Mouse (Mus musculus) layer of hippocampus, adult 9-10 months (tissue): Measurements from ENCODE around the gene Tymp.

Source experiments
- DNase-seq: peaks from one replicate; pipeline ENCODE4 v3.0.0; 2022; ENCODE audit warnings: low spot score

The Tymp gene

DNA sequence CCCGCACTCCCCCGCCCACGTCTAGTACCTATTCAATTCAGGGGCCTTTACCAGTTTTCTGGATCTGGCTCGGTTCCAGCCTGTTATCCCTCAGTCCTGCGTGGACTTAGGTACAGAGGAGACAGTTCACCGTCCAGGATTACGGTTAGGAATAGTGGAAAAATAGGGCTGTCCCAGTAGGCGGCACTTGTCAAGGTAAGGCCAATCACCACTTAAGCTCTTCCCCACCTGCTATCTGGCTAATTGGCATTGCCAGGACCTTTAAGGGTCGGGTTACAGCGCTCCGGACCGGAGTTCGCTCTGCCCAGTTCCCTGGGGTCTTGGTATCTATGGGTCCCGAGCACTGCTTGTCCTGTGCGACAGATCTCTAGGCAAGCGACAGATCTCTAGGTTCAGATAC, at the start of gene Tymp:
TSS of gene Tymp (minus strand) at position 83 of the 400 bp plus-strand sequence.
- DNase-seq, result no peak

GRCm38 (mm10) chr15:89425711-89426121, 48.9 kb upstream of the Tymp start, which contains the start of gene Cpt1b:
Gene Cpt1b, minus strand, starts transcription at chr15:89425863.
- no peak for DNase-seq

- no peak for DNase-seq
Measured at GRCm38 (mm10) chr15:89424621-89425020, 47.8 kb upstream of the Tymp start.

DNA sequence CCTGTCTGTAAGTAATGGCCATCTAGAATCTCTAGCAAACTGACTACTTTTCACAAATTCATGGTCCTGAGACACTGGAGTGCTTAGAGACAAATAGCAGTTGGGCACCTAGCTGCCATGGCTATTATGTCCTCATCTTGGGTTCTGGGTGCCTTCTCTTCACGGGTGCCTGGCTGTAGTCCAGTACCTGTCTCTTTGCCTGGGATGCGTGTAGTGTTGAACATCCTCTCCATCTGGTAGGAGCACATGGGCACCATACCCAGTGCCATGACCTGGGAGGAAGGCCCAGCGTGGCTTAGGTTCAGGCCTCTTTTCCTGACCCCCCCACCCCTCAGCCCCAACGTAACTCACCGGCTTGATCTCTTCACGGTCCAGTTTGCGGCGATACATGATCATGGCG, 45.1 kb upstream of the Tymp start:
- DNase-seq, result no peak

DNA sequence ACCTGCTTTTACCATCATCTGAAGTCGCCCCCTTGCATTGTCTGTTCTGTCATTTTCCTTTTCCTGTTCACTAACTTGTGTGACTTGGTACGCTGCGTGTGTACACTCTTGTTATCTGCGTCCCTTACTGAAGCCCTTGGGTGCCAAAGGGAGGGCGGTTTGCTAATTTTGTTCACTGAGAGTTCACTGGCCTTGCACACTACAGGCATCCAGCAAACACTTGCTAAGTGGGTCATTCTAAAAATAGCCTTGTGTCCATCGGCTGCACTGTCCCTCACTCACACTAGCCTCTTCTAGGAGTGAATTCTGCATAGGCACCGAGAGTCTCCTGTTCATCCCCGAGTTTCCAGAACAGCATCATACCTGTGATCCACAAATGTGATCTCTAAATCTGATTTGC, 38.4 kb upstream of the Tymp start:
- DNase-seq, result no peak

DNA sequence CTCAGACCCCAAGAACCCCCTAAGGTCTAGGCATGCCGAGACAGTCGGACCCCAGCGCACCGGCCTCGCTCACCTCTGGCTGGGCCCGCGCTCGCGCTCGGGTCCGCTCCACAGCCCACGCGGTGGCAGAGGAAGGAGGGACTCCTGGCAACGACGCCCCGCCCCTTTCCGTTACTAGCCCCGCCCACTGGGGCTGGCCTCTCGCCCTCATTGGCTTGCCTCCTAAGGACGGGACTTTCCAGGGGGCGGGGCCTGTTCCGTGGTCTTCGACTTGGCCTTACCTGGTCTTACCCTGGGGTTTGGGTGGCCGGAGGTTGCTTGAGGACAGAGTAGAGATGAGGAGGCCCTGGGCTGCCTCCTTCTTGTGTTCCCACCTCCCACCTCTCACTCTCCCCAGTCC, 33.3 kb upstream of the Tymp start, which contains the start of gene Syce3:
TSS of gene Syce3 (minus strand) at position 386 of the 400 bp plus-strand sequence.
- DNase-seq, result no peak

GRCm38 (mm10) chr15:89406691-89407090, 29.9 kb upstream of the Tymp start:
- DNase-seq, result no peak

- DNase-seq, result no peak
Measured at GRCm38 (mm10) chr15:89404831-89405623, 28.2 kb upstream of the Tymp start.

- no peak for DNase-seq
Measured at GRCm38 (mm10) chr15:89402471-89402870, 25.6 kb upstream of the Tymp start.

- DNase-seq, result no peak
Measured at GRCm38 (mm10) chr15:89399716-89400115, 22.9 kb upstream of the Tymp start.

- no peak for DNase-seq
Measured at GRCm38 (mm10) chr15:89398146-89398545, 21.3 kb upstream of the Tymp start.

GRCm38 (mm10) chr15:89396883-89397282, 20.0 kb upstream of the Tymp start:
- DNase-seq, result no peak

GRCm38 (mm10) chr15:89390081-89390480, 13.2 kb upstream of the Tymp start:
- DNase-seq, result no peak

DNA sequence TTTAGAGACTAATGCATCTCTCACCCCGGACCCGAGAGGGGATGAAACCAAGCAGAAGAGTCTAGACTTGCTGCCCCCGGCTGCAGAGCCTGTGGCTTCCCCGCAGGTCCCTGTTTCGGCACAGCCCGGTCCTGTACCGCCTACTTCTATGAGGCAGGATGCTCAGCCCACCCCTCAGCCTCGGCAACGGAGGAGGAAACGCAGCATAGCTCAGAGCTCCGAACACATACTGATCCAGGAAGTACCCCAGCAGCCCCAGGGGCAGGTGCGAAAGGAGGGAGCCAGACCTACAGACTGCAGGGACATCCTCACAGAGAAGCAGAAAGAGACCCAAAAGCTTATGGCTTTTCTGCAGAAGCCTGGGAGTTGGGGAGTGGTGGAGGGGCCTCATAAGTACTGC, 10.3 kb upstream of the Tymp start:
- no peak for DNase-seq

DNA sequence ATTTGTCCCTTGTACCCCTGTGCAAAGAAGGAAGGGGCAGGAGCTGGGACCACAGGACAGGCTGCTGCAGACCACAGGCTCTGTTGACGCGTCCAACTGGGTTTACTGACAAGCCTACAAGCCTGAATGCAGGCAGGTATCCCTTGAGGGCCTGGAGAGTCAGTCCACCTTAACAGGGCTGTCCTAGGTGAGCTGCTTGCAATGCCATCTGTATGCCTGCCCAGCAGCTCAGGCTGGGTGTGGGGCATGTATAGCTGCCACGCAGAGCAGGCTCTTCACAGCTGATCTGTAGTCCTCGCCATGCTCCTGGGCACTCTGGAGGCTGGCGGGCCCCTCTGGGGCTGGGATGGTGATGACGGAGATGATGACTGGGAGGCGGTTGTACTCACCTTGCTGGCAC, 7.8 kb upstream of the Tymp start, which contains the start of gene Klhdc7b:
TSS of gene Klhdc7b (plus strand) at position 301 of the 400 bp plus-strand sequence.
- no peak for DNase-seq

DNA sequence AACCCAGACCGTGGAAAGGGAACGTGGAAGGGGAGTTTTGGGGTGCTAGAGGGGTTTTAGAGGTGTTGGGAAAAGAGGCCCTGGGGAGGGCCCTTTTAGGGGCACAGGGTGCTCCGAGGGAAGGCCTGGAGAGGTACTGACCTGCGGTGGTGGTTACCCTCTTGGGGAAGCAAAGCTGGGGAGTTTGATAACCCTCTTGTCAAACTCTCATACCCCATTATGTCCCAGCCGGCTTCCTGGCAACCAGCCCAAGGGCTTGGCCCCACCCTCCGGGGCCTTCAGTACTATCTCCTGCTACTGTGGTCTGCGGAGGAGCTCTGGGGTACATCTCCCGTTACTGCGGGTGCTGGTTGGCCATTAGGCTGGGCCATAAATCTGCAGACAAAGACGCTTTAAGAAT, 2.6 kb upstream of the Tymp start:
- no peak for DNase-seq

GRCm38 (mm10) chr15:89378831-89379401, 2.1 kb upstream of the Tymp start, which contains the start of gene Odf3b:
Gene Odf3b, minus strand, starts transcription at chr15:89379282.
- DNase-seq, result no peak

DNA sequence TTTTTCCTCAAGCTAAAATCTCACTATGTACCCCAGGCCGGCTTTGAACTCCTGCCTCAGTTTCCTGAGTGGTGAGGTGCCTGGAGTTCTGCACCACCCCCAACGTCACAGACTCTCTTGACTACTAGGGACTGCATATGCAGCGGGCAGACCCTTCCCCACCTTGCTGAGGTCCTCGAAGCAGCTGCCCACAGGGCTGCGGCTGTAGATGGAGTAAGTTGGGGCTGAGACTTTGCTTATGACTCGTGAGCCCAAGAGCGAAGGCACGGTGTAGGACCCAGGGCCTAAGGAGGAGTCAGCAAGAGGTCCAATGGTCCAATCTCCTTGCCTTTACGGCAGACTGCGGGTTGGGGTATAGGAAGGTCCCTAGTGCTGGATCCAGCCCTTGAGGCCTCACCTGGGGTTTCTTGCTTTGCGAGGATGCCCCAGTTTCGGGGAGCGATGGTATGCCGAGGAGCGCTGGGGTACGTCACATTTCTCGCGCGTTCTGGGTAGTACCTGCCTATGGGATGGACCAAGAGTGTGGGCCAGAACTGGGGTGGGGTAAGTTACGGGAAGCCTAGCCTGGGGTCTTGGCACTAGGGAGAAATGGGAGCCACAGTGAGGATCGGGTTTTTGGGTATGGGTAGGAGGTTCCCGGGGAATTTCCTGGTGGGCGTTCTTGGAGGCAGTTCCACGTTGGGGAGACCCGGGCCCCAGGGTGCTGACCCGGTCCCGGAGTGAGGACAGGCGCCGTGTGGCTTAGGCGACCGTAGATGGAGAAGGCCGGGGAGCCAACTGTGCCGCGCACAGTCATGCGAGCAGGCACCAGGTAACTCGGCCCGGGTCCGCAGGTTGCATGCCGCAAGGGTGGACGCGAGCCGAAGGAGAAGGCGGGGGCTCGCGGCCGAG, 1.3 kb upstream of the Tymp start:
- no peak for DNase-seq

- no peak for DNase-seq
Measured at GRCm38 (mm10) chr15:89377362-89377761, 523 bp upstream of the Tymp start.

- DNase-seq, result no peak
Measured at GRCm38 (mm10) chr15:89376040-89376439, 799 bp downstream of the Tymp start.

DNA sequence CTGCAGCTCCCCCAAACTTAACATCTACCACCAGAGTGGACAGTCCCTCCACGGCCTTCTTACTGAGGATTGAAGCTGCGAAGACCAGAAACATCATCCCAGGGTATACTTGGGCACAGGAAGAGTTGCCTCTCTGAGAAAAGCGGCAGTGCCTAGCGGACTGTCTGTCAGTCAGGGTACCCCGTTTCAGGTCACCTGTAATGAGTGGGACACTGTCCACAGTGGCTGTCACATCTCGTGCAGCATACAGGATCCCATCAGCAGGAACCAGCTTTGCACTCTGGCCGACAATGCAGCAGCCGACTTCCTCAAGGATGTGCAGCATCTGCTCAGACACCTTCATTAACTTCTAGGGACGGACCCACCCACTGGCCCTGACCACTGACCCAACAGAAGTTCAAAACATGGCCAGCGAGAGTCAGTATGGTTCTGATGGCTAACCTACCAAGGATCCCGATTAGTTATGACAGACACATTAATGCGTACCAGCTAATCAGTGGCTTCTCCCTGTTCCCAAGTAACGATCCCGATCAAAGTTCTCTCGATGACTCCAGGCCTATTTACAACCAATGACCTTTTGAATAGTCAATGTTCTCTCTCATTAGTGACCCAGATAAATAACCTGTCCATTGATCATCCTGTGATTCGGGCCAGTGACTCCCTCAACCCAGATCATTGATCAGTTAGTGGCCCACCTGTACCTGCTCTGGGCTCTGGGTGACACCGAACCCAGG, 1.9 kb downstream of the Tymp start:
- DNase-seq, result no peak

DNA sequence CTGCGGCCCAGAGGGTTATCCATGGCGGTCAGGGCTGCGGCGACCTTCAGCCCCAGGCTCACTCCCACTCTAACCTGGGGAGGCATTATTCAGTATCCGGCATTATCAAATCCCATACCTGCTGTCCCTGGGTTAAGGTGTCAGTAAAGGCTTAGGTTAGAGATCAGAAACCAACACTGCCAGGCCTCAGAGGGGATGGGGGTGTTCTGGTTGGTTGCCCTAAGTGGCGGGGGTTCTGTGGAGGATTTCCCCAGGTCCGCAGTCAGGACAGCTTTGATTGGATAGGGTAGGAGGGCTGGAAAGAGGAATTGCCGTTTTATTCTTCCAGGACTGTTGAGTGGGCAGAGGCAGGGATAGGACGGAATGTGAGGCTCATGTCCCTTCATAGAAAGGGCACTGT, 2.5 kb downstream of the Tymp start:
- DNase-seq, result no peak
